Mouse (Mus musculus) leukemia stem cell, adult 10-12 weeks (primary cell): Measurements from ENCODE around the gene Gm21970. TPM values are rescaled to one million over a fixed set of nuclear protein-coding genes. Genes with fewer than 3 reads are reported as not detected.

Experiments used
- polyA plus RNA-seq: library from polyadenylated mRNA; stranded (reverse); fragments of >175 nt; gene quantifications from 2 replicates; pipeline ENCODE4 v1.2.3, GENCODE M21; 2012; ENCODE audit warnings: low replicate concordance

Gm21970 gene
- polyA plus RNA-seq = not detected in 2 replicates

GRCm38 (mm10) chr16:91391421-91391820 lies at the start of gene Gm21970:
TSS of gene Gm21970 (plus strand) at chr16:91391721.

GRCm38 (mm10) chr16:91372577-91373472 lies 18.7 kb upstream of the Gm21970 start, which contains the start of gene Ifnar2:
TSS of gene Ifnar2 (plus strand) at chr16:91372783.

GRCm38 (mm10) chr16:91405640-91406584 lies 14.4 kb downstream of the Gm21970 start, which contains the start of gene Il10rb:
TSS of gene Il10rb (plus strand) at chr16:91406164.

Other genes starting within 250 kb of the Gm21970 start
- 0.21 TPM in 1 of 2 replicates, not detected in the other for gene Olig2, start 166.3 kb upstream of the Gm21970 start, polyA plus RNA-seq
- not detected in 2 replicates for gene Olig1, start 121.9 kb upstream of the Gm21970 start, polyA plus RNA-seq
- gene Ifnar2, start 18.9 kb upstream of the Gm21970 start, polyA plus RNA-seq = 44.2 and 71.6 TPM in 2 replicates
- 10.3 and 11.9 TPM in 2 replicates for gene Il10rb, start 14.4 kb downstream of the Gm21970 start, polyA plus RNA-seq
- gene Ifnar1, start 93.5 kb downstream of the Gm21970 start, polyA plus RNA-seq = 5.5 and 6.8 TPM in 2 replicates
- gene Ifngr2, start 155.4 kb downstream of the Gm21970 start, polyA plus RNA-seq = 21.4 and 46.2 TPM in 2 replicates
- gene Tmem50b, start 206.1 kb downstream of the Gm21970 start, polyA plus RNA-seq = 0.30 and 1.6 TPM in 2 replicates
- 0.97 and 1.1 TPM in 2 replicates for gene Dnajc28, start 227.3 kb downstream of the Gm21970 start, polyA plus RNA-seq